Mouse (Mus musculus) hindbrain, postnatal 0 days (tissue): ENCODE results near the gene Stard3. TPM values are rescaled to one million over a fixed set of nuclear protein-coding genes. Genes with fewer than 3 reads are reported as not detected.

ENCODE experiments used
- ATAC-seq: fragments of 200-750 bp; cut with Nextera tagmentation; 2 replicates; pipeline ENCODE4 v1.8.0; 2017; ENCODE audit warnings: mild to moderate bottlenecking, moderate TSS enrichment, moderate library complexity
- DNase-seq: peaks from one replicate; pipeline ENCODE4 v3.0.0-alpha.2; 2015; ENCODE audit warnings: low spot score
- H3K27ac ChIP-seq: fragments of 300-500 bp; sonication (generic); 2 replicates; pipeline ENCODE4 v1.5.1; 2014; ENCODE audit warnings: mild to moderate bottlenecking
- H3K27me3 ChIP-seq: fragments of 300-500 bp; sonication (generic); 2 replicates; pipeline ENCODE4 v1.6.1; 2014; ENCODE audit warnings: low read length, mixed read lengths; ENCODE audit not compliant: insufficient read depth
- H3K36me3 ChIP-seq: fragments of 300-500 bp; sonication (generic); 2 replicates; pipeline ENCODE4 v1.6.1; 2014; ENCODE audit warnings: low read length, mixed read lengths; ENCODE audit not compliant: insufficient read depth
- H3K4me1 ChIP-seq: fragments of 300-500 bp; sonication (generic); 2 replicates; pipeline ENCODE4 v1.6.1; 2014; ENCODE audit warnings: antibody characterized with exemption, low read length, mixed read lengths; ENCODE audit not compliant: insufficient read depth
- H3K4me2 ChIP-seq: fragments of 300-500 bp; sonication (generic); 2 replicates; pipeline ENCODE4 v1.6.1; 2014; ENCODE audit warnings: low read depth, mild to moderate bottlenecking, low read length, moderate library complexity, mixed read lengths
- H3K4me3 ChIP-seq: fragments of 300-500 bp; sonication (generic); 2 replicates; pipeline ENCODE4 v1.5.1; 2014; ENCODE audit warnings: low read length
- H3K9ac ChIP-seq: fragments of 300-500 bp; sonication (generic); replicated peaks from 2 replicates; pipeline ENCODE4 v1.6.1; 2014; ENCODE audit warnings: mild to moderate bottlenecking, low read length, moderate library complexity, mixed read lengths
- H3K9me3 ChIP-seq: fragments of 300-500 bp; sonication (generic); 2 replicates; pipeline ENCODE4 v1.6.1; 2016; ENCODE audit warnings: low read length, mixed read lengths
- CTCF ChIP-seq: IDR thresholded peaks from 2 replicates; pipeline ENCODE4 v1.5.1; 2016; ENCODE audit warnings: antibody characterized with exemption, control low read depth, low read depth
- WGBS: fragments of 180-500 bp; shearing (Covaris S2); extraction: QIAGEN DNeasy Blood & Tissue Kit; methylation state at CpG from one replicate; pipeline ENCODE4 v1.1.7; 2014; 5-methylcytosine and 5-hydroxymethylcytosine counted together
- polyA plus RNA-seq: library from polyadenylated mRNA; unstranded; fragments of >200 nt; fragmentation: Nextera tagmentation; extraction: Ambion mirVana; gene quantifications from 2 replicates; pipeline ENCODE4 v1.2.1, GENCODE M21; 2015
- total RNA-seq: library from RNA; depleted of rRNA; stranded (reverse); fragments of >200 nt; gene quantifications from 2 replicates; pipeline ENCODE4 v1.2.3, GENCODE M21; 2014

Stard3 gene
- total and polyA plus RNA-seq, 2 experiments from 2014 or later: 28.4 to 52.4 TPM

DNA sequence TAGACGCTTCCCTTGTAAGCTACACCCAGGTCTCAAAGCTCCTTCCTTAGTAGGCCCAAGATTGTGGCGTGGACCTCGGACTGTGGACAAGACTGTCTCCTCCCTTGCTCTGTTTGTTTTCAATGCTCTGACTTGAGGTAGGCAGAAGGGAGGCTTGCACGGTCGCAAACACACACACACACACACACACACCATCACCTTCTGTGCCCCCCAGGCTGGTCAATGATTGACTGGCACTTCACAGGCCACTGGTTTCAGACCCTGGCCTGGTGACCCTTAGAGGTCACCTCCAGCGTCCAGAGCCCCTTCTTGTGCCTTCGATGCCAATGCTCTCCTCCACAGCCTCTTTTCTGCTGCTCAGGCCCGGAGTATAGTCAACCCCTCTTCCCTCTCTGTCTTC lies 50.7 kb downstream of the Stard3 start:
- no peak for TF ChIP-seq CTCF
- H3K27ac ChIP-seq: peak overlapping the region; percentile 36; the same call in 1 of the 2 replicates

GRCm38 (mm10) chr11:98409341-98409822 lies 51.2 kb downstream of the Stard3 start:
- H3K4me1 ChIP-seq: no peaks in the 10 kb centered on the region
- no peak overlapping the region for H3K4me3 ChIP-seq
- H3K4me2 ChIP-seq: 0 out of 2 replicates have a peak overlapping the region, but pooled peaks have one; percentile 13
- WGBS: 7% methylated on average over 8 of the region's 10 CpGs
- ATAC-seq (peak; percentile 55; the same call in 1 of the 2 replicates), DNase-seq (peak; percentile 46)
- no peak for TF ChIP-seq CTCF
- no peak overlapping the region for H3K9ac ChIP-seq
- peaks cover 5% of the 10 kb centered on the region for H3K27me3 ChIP-seq
- H3K9me3 ChIP-seq: no peaks in the 10 kb centered on the region
- H3K27ac ChIP-seq: peak overlapping the region; percentile 36; the same call in 1 of the 2 replicates
- H3K36me3 ChIP-seq: no peaks in the 10 kb centered on the region

More for the DNA sequence above, 50.7 kb downstream of the Stard3 start:
- 0 out of 2 replicates have a peak overlapping the region, but pooled peaks have one; percentile 13 for H3K4me2 ChIP-seq
- no peaks in the 10 kb centered on the region for H3K4me1 ChIP-seq
- H3K9ac ChIP-seq: no peak overlapping the region
- no peak for ATAC-seq
- peaks cover 5% of the 10 kb centered on the region for H3K27me3 ChIP-seq
- DNase-seq: no peak
- WGBS: 38% methylated on average over 8 of the region's 8 CpGs
- H3K36me3 ChIP-seq: no peaks in the 10 kb centered on the region
- H3K4me3 ChIP-seq: no peak overlapping the region
- no peaks in the 10 kb centered on the region for H3K9me3 ChIP-seq

GRCm38 (mm10) chr11:98412273-98412796 lies 54.2 kb downstream of the Stard3 start, which contains the start of gene Erbb2:
TSS of gene Erbb2 (plus strand) at chr11:98412470.
- ATAC-seq (peak; percentile 64), DNase-seq (peak; percentile 63)
- no peaks in the 10 kb centered on the region for H3K36me3 ChIP-seq
- H3K4me2 ChIP-seq: peak within 1 kb of the TSS; percentile 93
- peaks cover 5% of the 10 kb centered on the region for H3K27me3 ChIP-seq
- peak within 1 kb of the TSS; percentile 82 for H3K27ac ChIP-seq
- H3K9ac ChIP-seq: peak within 1 kb of the TSS; percentile 67
- peak within 1 kb of the TSS; percentile 63 for H3K4me3 ChIP-seq
- WGBS: 3% methylated on average over 37 of the region's 49 CpGs
- H3K4me1 ChIP-seq: no peaks in the 10 kb centered on the region
- no peak for TF ChIP-seq CTCF
- no peaks in the 10 kb centered on the region for H3K9me3 ChIP-seq

GRCm38 (mm10) chr11:98412797-98413301 lies 54.7 kb downstream of the Stard3 start:
- peak overlapping the region; percentile 82 for H3K27ac ChIP-seq
- peak overlapping the region; percentile 93 for H3K4me2 ChIP-seq
- no peaks in the 10 kb centered on the region for H3K4me1 ChIP-seq
- H3K27me3 ChIP-seq: peaks cover 5% of the 10 kb centered on the region
- H3K9ac ChIP-seq: peak overlapping the region; percentile 67
- no peaks in the 10 kb centered on the region for H3K36me3 ChIP-seq
- peak; percentile 65 for DNase-seq
- under 1% methylated on average over 36 of the region's 40 CpGs for WGBS
- peak; percentile 72 for ATAC-seq
- no peaks in the 10 kb centered on the region for H3K9me3 ChIP-seq
- no peak for TF ChIP-seq CTCF
- peak overlapping the region; percentile 63 for H3K4me3 ChIP-seq

GRCm38 (mm10) chr11:98413731-98414130 lies 55.6 kb downstream of the Stard3 start:
- Histone ChIP-seq H3K9me3 (no peaks in the 10 kb centered on the region), H3K36me3 (no peaks in the 10 kb centered on the region), H3K4me1 (no peaks in the 10 kb centered on the region), H3K4me3 (peak overlapping the region; percentile 63), H3K4me2 (peak overlapping the region; percentile 93), H3K9ac (no peak overlapping the region; the same call in 1 of the 2 replicates), H3K27me3 (peaks cover 5% of the 10 kb centered on the region), H3K27ac (0 out of 2 replicates have a peak overlapping the region, but pooled peaks have one; percentile 82)
- DNase-seq: no peak
- TF ChIP-seq CTCF: no peak
- ATAC-seq: no peak
- 17% methylated on average over 7 of the region's 7 CpGs for WGBS

DNA sequence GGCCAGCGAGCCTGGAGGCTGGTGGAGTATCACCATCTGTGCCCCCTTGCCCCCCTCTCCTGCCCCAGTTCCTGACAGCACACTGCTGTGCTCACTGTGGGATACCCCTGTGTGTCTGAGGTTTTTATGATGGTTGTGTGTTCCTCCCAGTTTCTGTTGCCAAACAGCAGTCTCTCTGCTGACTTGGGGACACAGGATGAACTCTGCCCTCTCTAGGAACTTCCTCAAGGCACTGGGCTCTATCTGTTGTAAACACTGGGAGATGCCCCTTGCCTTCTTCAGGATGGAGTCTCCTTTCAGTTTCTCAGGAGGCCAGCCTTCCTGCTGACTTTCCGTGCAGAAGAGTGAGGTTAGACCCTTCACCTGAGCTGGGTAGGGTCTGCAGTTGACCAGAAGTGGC lies 56.0 kb downstream of the Stard3 start:
- ATAC-seq (no peak), DNase-seq (no peak)
- no peak overlapping the region for H3K27ac ChIP-seq
- H3K27me3 ChIP-seq: peaks cover 5% of the 10 kb centered on the region
- no peaks in the 10 kb centered on the region for H3K36me3 ChIP-seq
- H3K4me2 ChIP-seq: peak overlapping the region; percentile 93; the same call in 1 of the 2 replicates
- H3K4me3 ChIP-seq: no peak overlapping the region
- H3K9ac ChIP-seq: no peak overlapping the region
- 32% methylated on average over 2 of the region's 2 CpGs for WGBS
- no peaks in the 10 kb centered on the region for H3K4me1 ChIP-seq
- TF ChIP-seq CTCF: no peak
- H3K9me3 ChIP-seq: no peaks in the 10 kb centered on the region

DNA sequence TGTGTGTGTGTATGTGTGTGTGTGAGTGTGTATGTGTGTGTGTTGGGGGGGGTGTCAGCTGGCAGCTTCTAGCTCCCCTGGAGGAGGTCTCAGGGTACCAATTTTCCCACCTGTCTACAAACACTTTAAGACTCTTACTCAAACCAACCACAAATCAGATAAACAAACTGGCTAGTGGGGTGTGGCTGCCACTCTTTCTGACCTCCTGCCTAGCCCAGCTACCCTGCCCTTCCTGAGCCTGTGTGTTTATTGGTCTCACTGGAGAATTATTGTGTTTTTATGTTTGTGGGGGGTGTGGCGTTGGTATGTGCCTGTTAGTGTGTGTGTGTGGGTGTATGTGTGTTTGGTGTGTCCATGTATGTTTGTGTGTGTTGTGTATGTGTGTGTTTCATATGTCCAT lies 58.9 kb downstream of the Stard3 start:
- Histone ChIP-seq H3K9me3 (no peaks in the 10 kb centered on the region), H3K9ac (no peak overlapping the region), H3K4me1 (no peaks in the 10 kb centered on the region), H3K4me2 (no peak overlapping the region), H3K27ac (no peak overlapping the region), H3K4me3 (no peak overlapping the region), H3K36me3 (no peaks in the 10 kb centered on the region), H3K27me3 (peaks cover 5% of the 10 kb centered on the region)
- WGBS: 88% methylated on average over 1 of the region's 1 CpGs
- ATAC-seq: no peak
- DNase-seq: no peak
- no peak for TF ChIP-seq CTCF
